Mouse (Mus musculus) NIH3T3 (cell line): ENCODE data around the gene Tcf3.
A peak's percentile ranks its signal among the peaks of the same experiment; 100 is the strongest.

ENCODE experiments used
- DNase-seq: peaks from one replicate; pipeline ENCODE4 v3.0.0-alpha.2; 2012; ENCODE audit warnings: low read depth

Tcf3 gene

GRCm38 (mm10) chr10:80433513-80434232, at the start of gene Tcf3:
Gene Tcf3, minus strand, starts transcription at chr10:80433647.
- DNase-seq = peak; percentile 99

- DNase-seq = no peak
Observed at GRCm38 (mm10) chr10:80481002-80481401, 47.6 kb upstream of the Tcf3 start.

- DNase-seq = no peak
Observed at GRCm38 (mm10) chr10:80478531-80478930, 45.1 kb upstream of the Tcf3 start.

- peak; percentile 97 for DNase-seq
Observed at GRCm38 (mm10) chr10:80475290-80475959, 42.0 kb upstream of the Tcf3 start.

- no peak for DNase-seq
Observed at GRCm38 (mm10) chr10:80465066-80465465, 31.6 kb upstream of the Tcf3 start.

GRCm38 (mm10) chr10:80464381-80465035, 31.1 kb upstream of the Tcf3 start:
- no peak for DNase-seq

- DNase-seq = peak; percentile 47
Observed at GRCm38 (mm10) chr10:80461346-80461745, 27.9 kb upstream of the Tcf3 start.

GRCm38 (mm10) chr10:80460324-80460723, 26.9 kb upstream of the Tcf3 start:
- no peak for DNase-seq

GRCm38 (mm10) chr10:80459671-80460070, 26.2 kb upstream of the Tcf3 start:
- DNase-seq = no peak

- DNase-seq = no peak
Observed at GRCm38 (mm10) chr10:80459236-80459635, 25.8 kb upstream of the Tcf3 start.

- DNase-seq = no peak
Observed at GRCm38 (mm10) chr10:80455697-80456096, 22.2 kb upstream of the Tcf3 start.

GRCm38 (mm10) chr10:80454781-80455180, 21.3 kb upstream of the Tcf3 start:
- peak; percentile 69 for DNase-seq

- DNase-seq = no peak
Observed at GRCm38 (mm10) chr10:80453601-80454000, 20.2 kb upstream of the Tcf3 start.

GRCm38 (mm10) chr10:80450599-80450998, 17.2 kb upstream of the Tcf3 start:
- DNase-seq = no peak

- peak; percentile 87 for DNase-seq
Observed at GRCm38 (mm10) chr10:80445898-80446601, 12.6 kb upstream of the Tcf3 start.

- DNase-seq = no peak
Observed at GRCm38 (mm10) chr10:80445052-80445451, 11.6 kb upstream of the Tcf3 start.

GRCm38 (mm10) chr10:80444339-80445045, 11.0 kb upstream of the Tcf3 start:
- DNase-seq = peak; percentile 40

GRCm38 (mm10) chr10:80443575-80444278, 10.3 kb upstream of the Tcf3 start:
- no peak for DNase-seq

- no peak for DNase-seq
Observed at GRCm38 (mm10) chr10:80442989-80443388, 9.5 kb upstream of the Tcf3 start.

- peak; percentile 30 for DNase-seq
Observed at GRCm38 (mm10) chr10:80441598-80441997, 8.2 kb upstream of the Tcf3 start.

GRCm38 (mm10) chr10:80440031-80440430, 6.6 kb upstream of the Tcf3 start:
- DNase-seq = peak; percentile 25
